Mouse (Mus musculus) MEL (cell line): ENCODE measurements around the gene Olfr97. TPM values are rescaled to one million over a fixed set of nuclear protein-coding genes. Genes with fewer than 3 reads are reported as not detected.

Experiments used
- DNase-seq: peaks from one replicate; pipeline ENCODE4 v3.0.0; 2011; ENCODE audit warnings: low read depth, low spot score
- H3K27ac ChIP-seq: 2 replicates; pipeline ENCODE4 v1.5.1; 2012; ENCODE audit warnings: low read depth, mild to moderate bottlenecking, control low read depth, low read length, moderate library complexity; ENCODE audit not compliant: control insufficient read depth
- H3K27me3 ChIP-seq, 2 experiments: fragments of 150-350 bp in 1 of 2; sonication (generic) in 1 of 2; 2 replicates each; pipeline ENCODE4 v1.6.1; 2012; ENCODE audit warnings: low read length in 2 of 2, mild to moderate bottlenecking in 2 of 2, improper control_type of control experiment in 1 of 2, moderate library complexity in 1 of 2; ENCODE audit not compliant: insufficient read depth in 2 of 2, control insufficient read depth in 1 of 2
- H3K36me3 ChIP-seq, 2 experiments: 2 replicates each; pipeline ENCODE4 v1.6.1; 2012 to 2014; ENCODE audit warnings: low read length in 2 of 2, improper control_type of control experiment in 1 of 2, inconsistent platforms in 1 of 2, mild to moderate bottlenecking in 1 of 2; ENCODE audit not compliant: insufficient read depth in 2 of 2, control insufficient read depth in 1 of 2
- H3K4me1 ChIP-seq, 2 experiments: fragments of 150-350 bp in 1 of 2; sonication (generic) in 1 of 2; 2 replicates each; pipeline ENCODE4 v1.6.1; 2012; ENCODE audit warnings: low read length in 2 of 2, improper control_type of control experiment in 1 of 2, mild to moderate bottlenecking in 1 of 2; ENCODE audit not compliant: insufficient read depth in 2 of 2, control insufficient read depth in 1 of 2
- H3K4me3 ChIP-seq, 2 experiments: fragments of 150-350 bp in 1 of 2; sonication (generic) in 1 of 2; 2 replicates each; pipeline ENCODE4 v1.5.1; 2012; ENCODE audit warnings: low read depth in 2 of 2, low read length in 2 of 2, mild to moderate bottlenecking in 2 of 2, moderate library complexity in 2 of 2, control low read depth in 1 of 2, improper control_type of control experiment in 1 of 2; ENCODE audit not compliant: control insufficient read depth in 1 of 2, insufficient read depth in 1 of 2
- H3K79me2 ChIP-seq: 2 replicates; pipeline ENCODE4 v1.6.1; 2012; ENCODE audit warnings: mild to moderate bottlenecking, low read length, moderate library complexity; ENCODE audit not compliant: control insufficient read depth, poor library complexity, insufficient read depth
- H3K9ac ChIP-seq: 2 replicates; pipeline ENCODE4 v1.6.1; 2012; ENCODE audit warnings: low read depth, mild to moderate bottlenecking, control low read depth, low read length, moderate library complexity; ENCODE audit not compliant: control insufficient read depth, poor library complexity, severe bottlenecking
- H3K9me3 ChIP-seq: fragments of 150-350 bp; sonication (generic); replicated peaks from 2 replicates; pipeline ENCODE4 v1.6.1; 2012; ENCODE audit warnings: mild to moderate bottlenecking, low read length, improper control_type of control experiment, moderate library complexity; ENCODE audit not compliant: insufficient read depth
- CTCF ChIP-seq, 3 experiments: IDR thresholded peaks in 2 of 3; conservative IDR thresholded peaks in 1 of 3; 2 replicates each; pipeline ENCODE4 v1.5.1; 2011 to 2012; ENCODE audit warnings: low read length in 3 of 3, low read depth in 2 of 3, mild to moderate bottlenecking in 2 of 3, improper control_type of control experiment in 1 of 3, inconsistent platforms in 1 of 3, mixed read lengths in 1 of 3, moderate library complexity in 1 of 3; ENCODE audit not compliant: control insufficient read depth in 1 of 3, insufficient read depth in 1 of 3, poor library complexity in 1 of 3, severe bottlenecking in 1 of 3
- EP300 ChIP-seq, 2 experiments: IDR thresholded peaks; 2 replicates each; pipeline ENCODE4 v1.6.1; 2011; ENCODE audit warnings: improper control_type of control experiment in 2 of 2, low read length in 2 of 2, low read depth in 1 of 2, mild to moderate bottlenecking in 1 of 2
- GABPA ChIP-seq: IDR thresholded peaks from 2 replicates; pipeline ENCODE4 v1.6.1; 2012; ENCODE audit warnings: low read depth, mild to moderate bottlenecking, inconsistent platforms, low read length, improper control_type of control experiment, moderate library complexity
- GATA1 ChIP-seq: IDR thresholded peaks from 2 replicates; pipeline ENCODE4 v1.6.1; 2011; ENCODE audit warnings: low read depth, low read length, improper control_type of control experiment
- MAFK ChIP-seq: IDR thresholded peaks from 2 replicates; pipeline ENCODE4 v1.6.1; 2011; ENCODE audit warnings: low read depth, mild to moderate bottlenecking, low read length, improper control_type of control experiment, borderline replicate concordance
- MAZ ChIP-seq: IDR thresholded peaks from 2 replicates; pipeline ENCODE4 v1.6.1; 2012; ENCODE audit warnings: low read depth, mild to moderate bottlenecking, inconsistent platforms, low read length, improper control_type of control experiment
- MXI1 ChIP-seq: IDR thresholded peaks from 2 replicates; pipeline ENCODE4 v1.6.1; 2011; ENCODE audit warnings: mild to moderate bottlenecking, low read depth, low read length, improper control_type of control experiment
- MYB ChIP-seq: IDR thresholded peaks from 2 replicates; pipeline ENCODE4 v1.6.1; 2011; ENCODE audit warnings: mild to moderate bottlenecking, low read depth, low read length, improper control_type of control experiment
- NRF1 ChIP-seq: IDR thresholded peaks from 2 replicates; pipeline ENCODE4 v1.6.1; 2014; ENCODE audit warnings: low read depth, mild to moderate bottlenecking, inconsistent platforms, low read length, improper control_type of control experiment, moderate library complexity; ENCODE audit not compliant: poor library complexity, insufficient read depth, severe bottlenecking
- POLR2A ChIP-seq, 2 experiments: IDR thresholded peaks; 2 replicates each; pipeline ENCODE4 v1.6.1; 2011 to 2012; ENCODE audit warnings: low read length in 2 of 2, mild to moderate bottlenecking in 2 of 2, control low read depth in 1 of 2, improper control_type of control experiment in 1 of 2, low read depth in 1 of 2, moderate library complexity in 1 of 2; ENCODE audit not compliant: control insufficient read depth in 1 of 2, insufficient read depth in 1 of 2, poor library complexity in 1 of 2
- RAD21 ChIP-seq: IDR thresholded peaks from 2 replicates; pipeline ENCODE4 v1.6.1; 2011; ENCODE audit warnings: mild to moderate bottlenecking, low read depth, low read length, improper control_type of control experiment
- RCOR1 ChIP-seq: IDR thresholded peaks from 2 replicates; pipeline ENCODE4 v1.6.1; 2012; ENCODE audit warnings: low read depth, mild to moderate bottlenecking, inconsistent platforms, low read length, improper control_type of control experiment
- SIN3A ChIP-seq: IDR thresholded peaks from 2 replicates; pipeline ENCODE4 v1.6.1; 2012; ENCODE audit warnings: low read length, improper control_type of control experiment, inconsistent platforms
- SMC3 ChIP-seq: IDR thresholded peaks from 2 replicates; pipeline ENCODE4 v1.6.1; 2011; ENCODE audit warnings: low read depth, low read length, improper control_type of control experiment
- TAL1 ChIP-seq: IDR thresholded peaks from 2 replicates; pipeline ENCODE4 v1.6.1; 2012; ENCODE audit warnings: mild to moderate bottlenecking, inconsistent platforms, low read length, moderate library complexity, mixed read lengths
- TCF12 ChIP-seq: IDR thresholded peaks from 2 replicates; pipeline ENCODE4 v1.6.1; 2014; ENCODE audit warnings: low read depth, mild to moderate bottlenecking, inconsistent platforms, low read length, improper control_type of control experiment, moderate library complexity
- USF1 ChIP-seq: IDR thresholded peaks from 2 replicates; pipeline ENCODE4 v1.6.1; 2014; ENCODE audit warnings: low read depth, mild to moderate bottlenecking, inconsistent platforms, low read length, improper control_type of control experiment, moderate library complexity
- ZC3H11A ChIP-seq: IDR thresholded peaks from 2 replicates; pipeline ENCODE4 v1.6.1; 2012; ENCODE audit warnings: low read depth, mild to moderate bottlenecking, inconsistent platforms, low read length, improper control_type of control experiment
- ZKSCAN1 ChIP-seq: IDR thresholded peaks from 2 replicates; pipeline ENCODE4 v1.6.1; 2012; ENCODE audit warnings: low read depth, mild to moderate bottlenecking, inconsistent platforms, low read length, improper control_type of control experiment, moderate library complexity
- ZMIZ1 ChIP-seq: IDR thresholded peaks from 2 replicates; pipeline ENCODE4 v1.6.1; 2012; ENCODE audit warnings: low read depth, mild to moderate bottlenecking, inconsistent platforms, low read length, improper control_type of control experiment, moderate library complexity
- ZNF384 ChIP-seq: IDR thresholded peaks from 2 replicates; pipeline ENCODE4 v1.6.1; 2012; ENCODE audit warnings: low read depth, mild to moderate bottlenecking, inconsistent platforms, low read length, improper control_type of control experiment
- polyA plus RNA-seq, 2 experiments: library from polyadenylated mRNA; stranded (reverse) in 1 of 2; unstranded in 1 of 2; fragments of >175 nt in 1 of 2; fragments of >200 nt in 1 of 2; gene quantifications; 2 replicates each; pipeline versions ENCODE4 v1.2.1 to v1.2.4; 2012; ENCODE audit warnings: low replicate concordance in 2 of 2, low read depth in 1 of 2; ENCODE audit not compliant: insufficient read length in 2 of 2, insufficient read depth in 1 of 2, missing spikeins in 1 of 2
- total RNA-seq: library from RNA; depleted of rRNA; stranded (reverse); fragments of 300-350 nt; gene quantifications from 2 replicates; pipeline ENCODE4 v1.2.3, GENCODE M21; 2012

The Olfr97 gene
- total and polyA plus RNA-seq, 3 experiments, result not detected

GRCm38 (mm10) chr17:37270058-37270701 is 33.0 kb upstream of the Olfr97 start, which contains the start of gene H2-M3 (continued):
- no peak for TF ChIP-seq ZKSCAN1

- no peaks in the 10 kb centered on the region for H3K79me2 ChIP-seq
- TF ChIP-seq POLR2A (IDR thresholded peaks at IDR 0.05; ENCODE audit: control insufficient read depth in 1 of 2, insufficient read depth in 1 of 2, low read depth in 1 of 2, low read length in 2 of 2, poor library complexity in 1 of 2) (no peak), MYB (no peak), MXI1 (no peak), MAZ (no peak), EP300 (IDR thresholded peaks at IDR 0.05; ENCODE audit: low read depth in 1 of 2, low read length in 2 of 2) (no peak), RCOR1 (no peak), GABPA (no peak)
- H3K9ac ChIP-seq, result no peak within 1 kb of the TSS
- no peaks in the 10 kb centered on the region for H3K27me3 ChIP-seq
- DNase-seq, result no peak
- H3K36me3 ChIP-seq, result no peaks in the 10 kb centered on the region
- H3K9me3 ChIP-seq, result no peaks in the 10 kb centered on the region
- no peaks in the 10 kb centered on the region; a peak in 1 of 4 replicates for H3K4me1 ChIP-seq
- H3K4me3 ChIP-seq, result no peak within 1 kb of the TSS
- H3K27ac ChIP-seq, result no peak within 1 kb of the TSS
Observed at GRCm38 (mm10) chr17:37263626-37264025, 26.5 kb upstream of the Olfr97 start, which contains the start of gene Olfr98. Gene Olfr98, minus strand, starts transcription at chr17:37263749.

- TF ChIP-seq SMC3, result peak; percentile 49
- no peak for TF ChIP-seq ZNF384
- TF ChIP-seq MAFK, result no peak
- peak; percentile 31 for TF ChIP-seq RAD21
- TF ChIP-seq TCF12, result no peak
- TF ChIP-seq NRF1, result no peak
- TF ChIP-seq ZMIZ1, result no peak
- peak; percentile 14 to 60 (median 50); a peak in 4 of 6 replicates for TF ChIP-seq CTCF (IDR thresholded peaks at IDR 0.05 in 2 of 3, conservative IDR thresholded peaks at IDR 0.05 in 1 of 3; ENCODE audit: control insufficient read depth in 1 of 3, insufficient read depth in 1 of 3, low read depth in 2 of 3, low read length in 3 of 3, poor library complexity in 1 of 3, severe bottlenecking in 1 of 3)
- no peak for TF ChIP-seq TAL1
- TF ChIP-seq USF1, result no peak
- no peak for TF ChIP-seq GATA1
- TF ChIP-seq ZC3H11A, result no peak
- no peak for TF ChIP-seq SIN3A
- Histone ChIP-seq H3K4me1 (peaks cover 0 to 3% of the 10 kb centered on the region in 2 experiments; a peak in 1 of 4 replicates), H3K36me3 (no peaks in the 10 kb centered on the region), H3K9me3 (no peaks in the 10 kb centered on the region), H3K27ac (no peak overlapping the region), H3K27me3 (no peaks in the 10 kb centered on the region; a peak in 1 of 4 replicates), H3K4me3 (no peak overlapping the region), H3K9ac (no peak overlapping the region), H3K79me2 (no peaks in the 10 kb centered on the region)
- DNase-seq, result peak; percentile 37
Observed at GRCm38 (mm10) chr17:37250544-37250943, 13.4 kb upstream of the Olfr97 start.
